Mouse (Mus musculus): ENCODE data around the gene Vtn. TPM values are rescaled to one million over a fixed set of nuclear protein-coding genes. Genes with fewer than 3 reads are reported as not detected.

Gene Vtn
- total RNA-seq, 2 experiments from 2014 or later: 65.9 to 80.3 TPM

Other genes with a start within 250 kb of the Vtn start
- gene 2610507B11Rik, start 237.3 kb upstream of the Vtn start, total RNA-seq (2021): 100 to 1,000 TPM; 177 TPM
- gene BC030499, start 208.2 kb upstream of the Vtn start, total RNA-seq (2021): 10 to 100 TPM; 11.3 to 25.5 TPM
- gene Spag5, start 197.6 kb upstream of the Vtn start, total RNA-seq (2021): 10 to 100 TPM in 1 of 2 experiments, 1 to 10 TPM in 1; 7.3 to 13.8 TPM
- gene Aldoc, start 176.1 kb upstream of the Vtn start, total RNA-seq (2021): 100 to 1,000 TPM; 746 to 852 TPM
- 10 to 100 TPM; 64.4 to 68.5 TPM for gene Pigs, start 170.7 kb upstream of the Vtn start, total RNA-seq (2021)
- 10 to 100 TPM; 30.6 to 31.3 TPM for gene Unc119, start 155.6 kb upstream of the Vtn start, total RNA-seq (2021)
- not detected for gene Foxn1, start 112.5 kb upstream of the Vtn start, total RNA-seq (2021)
- gene Slc13a2, start 76.9 kb upstream of the Vtn start, total RNA-seq (2021): not detected
- 10 to 100 TPM in 1 of 2 experiments, 1 to 10 TPM in 1; 9.4 to 11.7 TPM for gene Slc46a1, start 33.4 kb upstream of the Vtn start, total RNA-seq (2021)
- 10 to 100 TPM; 33.7 to 34.1 TPM for gene Sarm1, start 1.3 kb upstream of the Vtn start, total RNA-seq (2021)
- 1 to 10 TPM in 1 of 2 experiments, under 1 TPM in 1; 0.50 to 2.1 TPM for gene Sebox, start 4.4 kb downstream of the Vtn start, total RNA-seq (2021)
- 10 to 100 TPM; 38.0 to 44.6 TPM for gene Tmem199, start 13.1 kb downstream of the Vtn start, total RNA-seq (2021)
- gene Poldip2, start 13.1 kb downstream of the Vtn start, total RNA-seq (2021): 100 to 1,000 TPM; 116 to 117 TPM
- 10 to 100 TPM; 35.6 to 39.2 TPM for gene Tnfaip1, start 37.2 kb downstream of the Vtn start, total RNA-seq (2021)
- gene Ift20, start 37.3 kb downstream of the Vtn start, total RNA-seq (2021): 10 to 100 TPM; 85.7 to 93.9 TPM
- gene Tmem97, start 51.7 kb downstream of the Vtn start, total RNA-seq (2021): 10 to 100 TPM; 17.0 to 25.7 TPM
- gene Nlk, start 198.3 kb downstream of the Vtn start, total RNA-seq (2021): 100 to 1,000 TPM; 105 to 114 TPM